Mouse (Mus musculus): Measurements from ENCODE around the gene Ruvbl2. TPM values are rescaled to one million over a fixed set of nuclear protein-coding genes. Genes with fewer than 3 reads are reported as not detected.

Ruvbl2 gene
- polyA plus RNA-seq, 1 experiment from 2014 or later: 179 TPM

GRCm38 (mm10) chr7:45451344-45451982 is 13.6 kb upstream of the Ruvbl2 start:
- Histone ChIP-seq H3K9me3 (replicated peaks; ENCODE audit: control insufficient read depth, low read length) (no peaks in the 10 kb centered on the region), H3K36me3 (replicated peaks; ENCODE audit: control insufficient read depth, insufficient read depth, low read depth, low read length) (peaks cover 4% of the 10 kb centered on the region; the same call in 1 of the 2 replicates), H3K9ac (replicated peaks; ENCODE audit: low read length) (0 out of 2 replicates have a peak overlapping the region, but pooled peaks have one; percentile 7), H3K4me2 (ENCODE audit: low read depth, low read length) (no peak overlapping the region), H3K4me1 (ENCODE audit: control insufficient read depth, insufficient read depth, low read length) (no peaks in the 10 kb centered on the region), H3K27ac (replicated peaks; ENCODE audit: low read depth, low read length) (no peak overlapping the region), H3K4me3 (ENCODE audit: low read depth, low read length) (no peak overlapping the region), H3K27me3 (ENCODE audit: control insufficient read depth, insufficient read depth, low read length) (no peaks in the 10 kb centered on the region)
- 56% methylated on average over 23 of the region's 23 CpGs for WGBS
- ATAC-seq (replicated peaks; ENCODE audit: insufficient number of reproducible peaks, low FRiP score, low TSS enrichment, low read depth) (peak; percentile 68; the same call in 1 of the 2 replicates), DNase-seq (ENCODE audit: low spot score) (peak; percentile 87)

DNA sequence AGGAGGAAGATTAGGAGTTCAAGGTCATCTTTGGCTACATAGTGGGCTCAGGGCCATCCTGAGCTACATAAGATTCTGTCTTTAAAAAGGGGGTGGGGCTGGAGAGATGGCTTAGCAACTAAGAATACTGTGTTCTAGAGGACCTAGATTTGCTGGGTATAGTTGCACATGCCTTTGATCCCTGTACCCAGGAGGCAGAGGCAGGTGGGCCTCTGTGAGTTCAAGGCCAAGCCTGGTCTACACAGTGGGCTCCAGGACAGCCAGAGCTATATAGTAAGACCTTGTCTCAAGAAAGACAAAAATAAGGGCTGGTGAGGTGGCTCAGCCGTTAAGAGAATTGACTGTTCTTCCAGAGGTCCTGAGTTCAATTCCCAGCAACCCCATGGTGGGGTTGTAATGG is 12.1 kb upstream of the Ruvbl2 start:
- no peak for ATAC-seq (replicated peaks; ENCODE audit: insufficient number of reproducible peaks, low FRiP score, low TSS enrichment, low read depth)
- no peak overlapping the region for H3K4me3 ChIP-seq (ENCODE audit: low read depth, low read length)
- H3K9ac ChIP-seq (replicated peaks; ENCODE audit: low read length): no peak overlapping the region
- H3K36me3 ChIP-seq (replicated peaks; ENCODE audit: control insufficient read depth, insufficient read depth, low read depth, low read length): peaks cover 2% of the 10 kb centered on the region; the same call in 1 of the 2 replicates
- DNase-seq (ENCODE audit: low spot score): no peak
- H3K27ac ChIP-seq (replicated peaks; ENCODE audit: low read depth, low read length): no peak overlapping the region
- H3K4me2 ChIP-seq (ENCODE audit: low read depth, low read length): no peak overlapping the region
- no peaks in the 10 kb centered on the region for H3K4me1 ChIP-seq (ENCODE audit: control insufficient read depth, insufficient read depth, low read length)
- no peaks in the 10 kb centered on the region for H3K9me3 ChIP-seq (replicated peaks; ENCODE audit: control insufficient read depth, low read length)
- no peaks in the 10 kb centered on the region for H3K27me3 ChIP-seq (ENCODE audit: control insufficient read depth, insufficient read depth, low read length)
- 97% methylated on average over 1 of the region's 1 CpGs for WGBS

- Histone ChIP-seq H3K36me3 (replicated peaks; ENCODE audit: control insufficient read depth, insufficient read depth, low read depth, low read length) (no peaks in the 10 kb centered on the region), H3K4me1 (ENCODE audit: control insufficient read depth, insufficient read depth, low read length) (no peaks in the 10 kb centered on the region), H3K27ac (replicated peaks; ENCODE audit: low read depth, low read length) (no peak overlapping the region), H3K27me3 (ENCODE audit: control insufficient read depth, insufficient read depth, low read length) (no peaks in the 10 kb centered on the region), H3K4me3 (ENCODE audit: low read depth, low read length) (no peak overlapping the region), H3K9ac (replicated peaks; ENCODE audit: low read length) (no peak overlapping the region), H3K9me3 (replicated peaks; ENCODE audit: control insufficient read depth, low read length) (no peaks in the 10 kb centered on the region), H3K4me2 (ENCODE audit: low read depth, low read length) (no peak overlapping the region)
- WGBS: 29% methylated on average over 11 of the region's 11 CpGs
- DNase-seq (ENCODE audit: low spot score) (peak; percentile 64), ATAC-seq (replicated peaks; ENCODE audit: insufficient number of reproducible peaks, low FRiP score, low TSS enrichment, low read depth) (0 out of 2 replicates have a peak, but pooled peaks have one; percentile 35)
Observed at GRCm38 (mm10) chr7:45447325-45447990, 9.6 kb upstream of the Ruvbl2 start.

DNA sequence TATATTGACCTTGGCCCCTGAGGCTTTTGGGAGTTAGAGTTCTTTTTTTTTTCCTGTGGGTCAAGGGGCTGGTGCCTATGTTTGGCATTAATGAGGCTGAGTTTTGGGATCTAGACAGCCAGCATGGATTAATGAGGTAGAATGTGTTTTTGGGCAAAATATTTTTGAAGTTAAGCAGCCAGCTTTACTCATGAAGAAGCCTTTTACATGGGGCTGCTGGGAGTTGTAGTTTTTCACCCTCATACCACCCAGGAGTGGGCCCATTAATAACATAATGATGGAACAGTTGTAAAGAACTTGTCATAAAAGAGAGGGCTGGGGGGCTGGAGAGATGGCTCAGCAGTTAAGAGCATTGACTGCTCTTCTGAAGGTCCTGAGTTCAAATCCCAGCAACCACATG is 8.7 kb upstream of the Ruvbl2 start:
- Histone ChIP-seq H3K36me3 (replicated peaks; ENCODE audit: control insufficient read depth, insufficient read depth, low read depth, low read length) (no peaks in the 10 kb centered on the region), H3K4me1 (ENCODE audit: control insufficient read depth, insufficient read depth, low read length) (no peaks in the 10 kb centered on the region), H3K27me3 (ENCODE audit: control insufficient read depth, insufficient read depth, low read length) (no peaks in the 10 kb centered on the region), H3K9ac (replicated peaks; ENCODE audit: low read length) (no peak overlapping the region), H3K4me2 (ENCODE audit: low read depth, low read length) (no peak overlapping the region), H3K4me3 (ENCODE audit: low read depth, low read length) (no peak overlapping the region), H3K9me3 (replicated peaks; ENCODE audit: control insufficient read depth, low read length) (no peaks in the 10 kb centered on the region), H3K27ac (replicated peaks; ENCODE audit: low read depth, low read length) (no peak overlapping the region)
- no peak for DNase-seq (ENCODE audit: low spot score)
- ATAC-seq (replicated peaks; ENCODE audit: insufficient number of reproducible peaks, low FRiP score, low TSS enrichment, low read depth): no peak

GRCm38 (mm10) chr7:45443526-45444420 is 5.9 kb upstream of the Ruvbl2 start:
- no peak overlapping the region for H3K4me2 ChIP-seq (ENCODE audit: low read depth, low read length)
- H3K27me3 ChIP-seq (ENCODE audit: control insufficient read depth, insufficient read depth, low read length): no peaks in the 10 kb centered on the region
- H3K4me1 ChIP-seq (ENCODE audit: control insufficient read depth, insufficient read depth, low read length): no peaks in the 10 kb centered on the region
- no peak overlapping the region for H3K4me3 ChIP-seq (ENCODE audit: low read depth, low read length)
- H3K9ac ChIP-seq (replicated peaks; ENCODE audit: low read length): no peak overlapping the region
- WGBS: 86% methylated on average over 22 of the region's 22 CpGs
- H3K36me3 ChIP-seq (replicated peaks; ENCODE audit: control insufficient read depth, insufficient read depth, low read depth, low read length): no peaks in the 10 kb centered on the region; the same call in 1 of the 2 replicates
- ATAC-seq (replicated peaks; ENCODE audit: insufficient number of reproducible peaks, low FRiP score, low TSS enrichment, low read depth) (no peak), DNase-seq (ENCODE audit: low spot score) (no peak)
- no peaks in the 10 kb centered on the region for H3K9me3 ChIP-seq (replicated peaks; ENCODE audit: control insufficient read depth, low read length)
- no peak overlapping the region for H3K27ac ChIP-seq (replicated peaks; ENCODE audit: low read depth, low read length)

- no peaks in the 10 kb centered on the region for H3K27me3 ChIP-seq (ENCODE audit: control insufficient read depth, insufficient read depth, low read length)
- no peak overlapping the region for H3K4me3 ChIP-seq (ENCODE audit: low read depth, low read length)
- WGBS: 18% methylated on average over 6 of the region's 6 CpGs
- no peak overlapping the region; the same call in 1 of the 2 replicates for H3K9ac ChIP-seq (replicated peaks; ENCODE audit: low read length)
- DNase-seq (ENCODE audit: low spot score): peak; percentile 64
- H3K27ac ChIP-seq (replicated peaks; ENCODE audit: low read depth, low read length): no peak overlapping the region
- H3K4me1 ChIP-seq (ENCODE audit: control insufficient read depth, insufficient read depth, low read length): peaks cover 14% of the 10 kb centered on the region
- no peaks in the 10 kb centered on the region for H3K9me3 ChIP-seq (replicated peaks; ENCODE audit: control insufficient read depth, low read length)
- H3K36me3 ChIP-seq (replicated peaks; ENCODE audit: control insufficient read depth, insufficient read depth, low read depth, low read length): no peaks in the 10 kb centered on the region; the same call in 1 of the 2 replicates
- ATAC-seq (replicated peaks; ENCODE audit: insufficient number of reproducible peaks, low FRiP score, low TSS enrichment, low read depth): no peak
- 0 out of 2 replicates have a peak overlapping the region, but pooled peaks have one; percentile 16 for H3K4me2 ChIP-seq (ENCODE audit: low read depth, low read length)
Observed at GRCm38 (mm10) chr7:45437046-45437445, 850 bp downstream of the Ruvbl2 start.

GRCm38 (mm10) chr7:45436444-45436843 is 1.5 kb downstream of the Ruvbl2 start:
- Histone ChIP-seq H3K27ac (replicated peaks; ENCODE audit: low read depth, low read length) (no peak overlapping the region), H3K4me3 (ENCODE audit: low read depth, low read length) (no peak overlapping the region), H3K4me1 (ENCODE audit: control insufficient read depth, insufficient read depth, low read length) (peaks cover 14% of the 10 kb centered on the region), H3K36me3 (replicated peaks; ENCODE audit: control insufficient read depth, insufficient read depth, low read depth, low read length) (no peaks in the 10 kb centered on the region; the same call in 1 of the 2 replicates), H3K4me2 (ENCODE audit: low read depth, low read length) (peak overlapping the region; percentile 13; the same call in 1 of the 2 replicates), H3K9me3 (replicated peaks; ENCODE audit: control insufficient read depth, low read length) (no peaks in the 10 kb centered on the region), H3K9ac (replicated peaks; ENCODE audit: low read length) (no peak overlapping the region; the same call in 1 of the 2 replicates), H3K27me3 (ENCODE audit: control insufficient read depth, insufficient read depth, low read length) (no peaks in the 10 kb centered on the region)
- no peak for DNase-seq (ENCODE audit: low spot score)
- WGBS: 95% methylated on average over 5 of the region's 5 CpGs
- no peak for ATAC-seq (replicated peaks; ENCODE audit: insufficient number of reproducible peaks, low FRiP score, low TSS enrichment, low read depth)
